Mouse (Mus musculus) bone marrow macrophage, adult 2 months (primary cell): ENCODE measurements around the gene Cetn4.

Experiments
- CTCF ChIP-seq: IDR thresholded peaks from 2 replicates; pipeline ENCODE4 v1.5.1; 2012; ENCODE audit warnings: low read depth, mild to moderate bottlenecking, low read length, moderate library complexity
- POLR2A ChIP-seq: IDR thresholded peaks from 2 replicates; pipeline ENCODE4 v1.6.1; 2012; ENCODE audit warnings: mild to moderate bottlenecking, low read depth, low read length, borderline replicate concordance

DNA sequence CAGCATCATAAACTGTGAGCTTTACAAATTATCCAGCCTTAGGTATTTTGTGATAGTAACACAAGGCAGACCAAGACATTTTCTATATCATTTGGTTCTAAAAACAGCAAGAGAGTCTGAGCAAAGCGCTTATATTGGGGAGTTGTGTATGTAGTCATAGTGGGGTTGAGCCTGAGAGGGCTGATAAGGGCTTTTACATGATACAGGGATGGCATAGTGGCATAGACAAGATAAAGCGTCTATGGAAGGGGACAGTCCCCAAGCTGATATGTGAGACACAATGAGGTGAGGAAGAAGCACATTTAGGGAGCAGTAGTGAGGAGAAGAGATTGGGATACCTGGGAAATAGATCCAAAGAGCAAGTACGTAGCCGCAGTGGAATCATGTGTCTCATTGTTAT, 21.5 kb upstream of the Cetn4 start:
- no peak for TF ChIP-seq CTCF
- no peak for TF ChIP-seq POLR2A
